Mouse (Mus musculus): ENCODE measurements around the gene a.

The a gene

GRCm38 (mm10) chr2:155088264-155088663, 297.1 kb downstream of the a start:
- DNase-seq (ENCODE audit: low read depth, low spot score) = no peak

DNA sequence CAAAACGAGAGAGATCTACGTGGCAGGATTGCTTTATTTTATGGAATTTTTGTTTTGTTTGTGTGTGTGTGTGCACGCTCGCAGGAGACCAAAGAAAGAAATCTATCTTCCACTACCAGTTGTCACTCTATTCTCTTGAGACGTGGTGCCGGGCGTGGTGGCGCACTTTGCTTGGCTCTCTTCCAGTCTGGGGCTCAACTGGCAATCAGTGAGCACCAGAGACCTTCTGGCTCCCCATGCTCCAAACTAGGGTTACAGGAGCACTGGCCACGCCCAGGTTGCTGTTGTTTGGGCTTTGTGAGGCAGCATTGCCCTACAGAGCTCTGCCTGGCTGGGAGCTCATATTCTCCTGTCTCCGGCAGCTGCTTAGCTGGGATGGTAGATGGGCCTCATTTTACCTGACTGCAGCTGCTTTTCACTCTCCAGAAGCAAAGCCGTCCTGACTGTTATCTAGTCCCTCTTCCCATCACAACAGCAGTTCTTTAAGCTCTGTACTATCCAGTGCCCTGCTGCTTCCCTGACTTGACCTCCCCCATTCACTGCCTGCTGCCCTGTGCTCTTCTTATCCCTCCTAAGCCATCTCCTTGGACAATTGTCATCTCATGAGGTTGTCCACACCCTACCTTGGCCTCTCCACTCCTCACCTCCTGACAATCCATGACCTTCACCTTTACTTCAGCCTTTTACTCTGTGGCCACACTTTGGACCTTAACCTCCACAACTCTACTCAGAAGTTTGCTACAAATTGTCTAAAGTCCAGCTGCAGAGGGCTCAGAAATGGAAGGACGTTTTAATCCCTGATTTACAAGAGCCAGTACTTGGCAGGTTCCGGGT, 299.9 kb downstream of the a start:
- no peak for DNase-seq (ENCODE audit: low read depth, low spot score)

DNA sequence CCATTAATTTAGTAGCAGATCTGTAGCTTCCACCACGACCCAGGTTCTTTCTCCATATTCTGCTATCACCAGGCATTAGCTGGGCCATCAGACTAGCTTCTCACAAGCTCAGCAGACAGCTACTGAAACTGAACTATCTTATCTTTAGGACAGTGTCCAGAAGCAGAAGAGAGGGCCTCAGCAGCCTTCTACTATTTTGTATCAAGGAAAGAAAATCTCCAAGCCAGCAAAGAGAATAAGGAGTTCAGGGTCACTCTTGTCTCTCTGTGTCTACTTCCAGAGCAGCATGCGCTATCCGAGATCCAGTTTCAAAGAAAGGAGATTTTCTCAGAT, 300.5 kb downstream of the a start:
- no peak for DNase-seq (ENCODE audit: low read depth, low spot score)

DNA sequence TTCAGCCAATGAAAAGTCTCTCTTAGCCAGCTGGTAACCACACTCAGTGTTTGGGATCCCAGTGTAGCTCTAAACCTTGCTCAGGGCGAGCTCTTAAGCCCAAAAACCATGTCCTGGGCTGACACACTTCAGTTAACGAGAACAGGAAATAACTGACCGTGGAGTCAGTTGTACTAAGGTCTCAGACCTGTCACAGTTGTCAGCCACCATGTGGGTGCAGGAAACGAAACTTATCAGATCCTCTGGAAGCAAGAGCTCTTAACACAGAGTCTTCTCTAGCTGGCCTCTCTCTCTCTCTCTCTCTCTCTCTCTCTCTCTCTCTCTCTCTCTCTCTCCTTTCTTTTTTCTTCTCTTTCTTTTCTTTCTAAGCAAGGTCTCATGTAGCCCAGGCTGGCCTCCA, 302.2 kb downstream of the a start:
- no peak for DNase-seq (ENCODE audit: low read depth, low spot score)

- no peak for DNase-seq (ENCODE audit: low read depth, low spot score)
Observed at GRCm38 (mm10) chr2:155098720-155099380, 307.6 kb downstream of the a start.

- DNase-seq (ENCODE audit: low read depth, low spot score) = no peak
Observed at GRCm38 (mm10) chr2:155099421-155099820, 308.2 kb downstream of the a start.

- DNase-seq (ENCODE audit: low read depth, low spot score) = no peak
Observed at GRCm38 (mm10) chr2:155099994-155100795, 309.0 kb downstream of the a start.
